Mouse (Mus musculus): ENCODE results near the gene Wfdc6a.
"Not testable (repeated sequence)": the region's sequence is repeated elsewhere in the genome, so short reads cannot be mapped to it uniquely, and the experiment has no call there.

Wfdc6a gene

DNA sequence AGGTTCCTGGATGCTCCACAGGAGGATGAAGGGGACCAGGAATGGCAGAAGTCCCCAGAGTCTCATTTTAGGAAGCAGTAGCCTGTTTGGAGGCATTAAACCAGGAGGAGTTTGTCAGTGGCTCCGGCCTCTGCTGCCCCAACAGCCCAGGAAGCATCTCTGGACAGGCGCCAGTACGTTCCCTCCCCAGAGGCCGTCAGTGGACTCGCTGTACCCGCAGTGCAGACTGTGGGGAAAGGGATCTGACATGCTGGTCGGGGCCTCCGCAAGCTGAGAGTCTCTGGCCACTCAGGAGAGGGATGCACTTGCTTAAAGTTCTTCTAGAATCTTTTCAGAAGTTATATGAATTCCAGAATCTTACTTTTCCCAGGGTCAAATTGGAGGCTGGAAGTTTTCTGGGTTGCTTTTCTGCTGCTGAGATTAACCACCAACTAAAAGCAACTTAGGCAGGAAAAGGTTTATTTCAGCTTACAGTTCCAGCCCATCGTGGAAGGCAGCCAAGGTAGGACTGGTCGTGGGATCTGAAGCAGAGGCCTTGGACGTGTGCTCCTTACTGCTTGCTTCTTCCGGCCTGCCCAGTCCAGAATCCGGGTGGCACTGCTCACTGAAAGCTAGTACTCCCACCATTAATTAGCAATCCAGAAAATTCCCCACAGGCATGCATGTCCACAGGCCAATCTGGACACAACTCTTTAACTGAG, at the start of gene Wfdc6a:
Gene Wfdc6a, minus strand, starts transcription at position 423 of the 701 bp plus-strand sequence.
- not testable (repeated sequence) for DNase-seq

DNA sequence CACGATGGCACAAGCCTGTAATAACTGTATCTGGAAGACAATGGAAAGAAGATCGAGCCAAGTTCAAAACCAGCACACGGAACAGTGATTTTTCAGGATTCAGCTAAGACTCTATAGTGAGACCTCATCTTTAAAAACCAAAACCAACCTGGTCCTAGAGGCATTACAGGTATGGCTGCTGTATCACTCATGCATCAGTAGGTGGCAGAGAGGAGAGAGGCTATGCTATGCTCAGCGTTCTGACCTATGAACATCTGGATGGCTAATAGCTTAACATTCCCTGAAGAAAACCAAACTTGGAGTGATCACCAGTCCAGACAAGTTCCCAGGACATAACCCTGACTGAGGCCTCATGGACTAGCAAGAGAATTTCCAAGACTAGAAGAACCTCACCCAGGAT, 36.5 kb upstream of the Wfdc6a start:
- no peak for DNase-seq

DNA sequence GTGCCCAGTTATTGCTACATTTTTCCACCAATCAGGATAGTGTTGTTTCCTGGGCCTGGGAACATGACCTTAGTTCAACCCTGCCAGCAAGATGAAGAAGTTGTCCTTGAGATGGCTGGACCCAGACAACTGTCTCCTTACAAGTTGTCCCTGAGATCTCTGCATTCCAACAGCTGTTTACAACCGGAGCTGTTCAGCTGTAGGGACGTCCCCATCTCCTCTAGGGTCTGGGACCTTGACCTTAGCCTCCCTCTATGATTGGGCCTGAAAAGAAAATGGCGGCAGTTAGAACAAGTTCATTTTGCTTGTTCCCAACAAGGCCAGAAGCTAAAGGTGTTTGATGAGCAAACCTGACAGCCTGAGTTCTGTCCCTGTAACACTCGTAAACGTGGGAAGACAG, 33.8 kb upstream of the Wfdc6a start:
- no peak for DNase-seq

DNA sequence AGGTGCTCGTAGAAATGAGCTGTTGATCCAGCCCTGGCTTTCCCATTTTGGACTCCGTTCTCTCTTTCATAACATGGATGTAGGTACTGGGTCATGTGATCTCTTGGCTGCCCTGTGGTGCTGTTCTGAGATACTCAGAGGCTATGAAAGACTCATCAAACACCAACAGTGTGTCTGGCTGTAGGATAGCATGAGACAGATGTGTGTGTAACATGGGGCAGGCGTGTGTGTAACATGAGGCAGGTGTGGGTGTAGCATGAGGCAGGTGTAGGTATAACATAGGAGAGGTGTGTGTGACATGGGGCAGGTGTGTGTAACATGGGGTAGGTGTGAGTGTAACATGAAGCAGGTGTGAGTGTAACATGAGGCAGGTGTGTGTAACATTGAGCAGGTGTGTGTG, 30.1 kb upstream of the Wfdc6a start:
- no peak for DNase-seq

DNA sequence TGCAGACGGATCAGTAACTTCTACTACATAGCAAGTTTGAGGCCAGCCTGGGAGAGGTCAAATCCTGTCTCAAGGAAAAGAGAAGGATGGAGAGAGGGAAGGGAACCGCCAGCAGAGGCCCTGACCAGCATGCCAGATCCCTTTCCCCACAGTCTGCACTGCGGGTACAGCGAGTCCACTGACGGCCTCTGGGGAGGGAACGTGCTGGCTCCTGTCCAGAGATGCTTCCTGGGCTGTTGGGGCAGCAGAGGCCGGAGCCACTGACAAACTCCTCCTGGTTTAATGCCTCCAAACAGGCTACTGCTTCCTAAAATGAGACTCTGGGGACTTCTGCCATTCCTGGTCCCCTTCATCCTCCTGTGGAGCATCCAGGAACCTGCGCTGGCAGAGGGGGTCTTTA, 28.2 kb upstream of the Wfdc6a start, which contains the start of the genes Wfdc6b and Wfdc8:
Gene Wfdc6b, plus strand, starts transcription at position 52 of the 400 bp plus-strand sequence.
Gene Wfdc8, minus strand, starts transcription at position 156 of the 400 bp plus-strand sequence.
- not testable (repeated sequence) for DNase-seq

DNA sequence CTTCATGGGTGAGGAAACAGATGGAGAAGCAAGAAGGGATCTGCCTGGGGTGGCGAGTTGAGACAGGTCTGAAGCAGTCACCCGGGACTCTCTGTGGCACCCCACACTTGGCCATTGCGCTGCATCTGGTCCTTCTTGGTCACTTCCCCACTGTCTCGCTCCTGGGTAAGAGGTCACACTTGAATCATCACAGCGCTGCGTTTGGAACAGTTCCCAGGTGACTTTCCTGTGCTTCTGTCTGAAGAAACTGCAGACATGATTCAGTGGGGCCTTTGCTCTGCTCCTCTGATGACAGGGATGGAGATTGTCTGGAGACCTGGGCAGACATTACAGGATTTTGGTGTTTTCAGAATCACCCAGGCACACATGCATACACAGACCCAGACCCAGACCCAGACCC, 23.5 kb upstream of the Wfdc6a start:
- no peak for DNase-seq

DNA sequence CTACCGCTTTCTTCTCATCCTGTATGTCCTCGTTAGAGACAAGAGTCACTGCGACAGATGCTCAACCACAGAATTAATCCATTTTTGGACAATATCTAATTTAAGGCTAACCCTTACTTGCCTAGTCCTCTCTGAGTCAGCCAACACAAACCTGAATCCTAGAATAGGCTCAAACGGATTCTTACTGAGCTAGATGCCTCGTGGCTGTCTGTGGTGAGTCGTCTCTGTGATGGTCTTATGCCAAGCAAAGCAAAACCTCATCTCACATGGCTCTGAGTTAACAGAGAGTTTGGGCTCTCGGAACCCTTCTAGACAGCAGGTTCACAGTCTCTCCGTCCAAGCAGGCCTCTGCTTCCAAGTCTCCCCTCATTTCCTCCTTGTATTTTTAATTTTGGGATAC, 19.2 kb upstream of the Wfdc6a start:
- no peak for DNase-seq

DNA sequence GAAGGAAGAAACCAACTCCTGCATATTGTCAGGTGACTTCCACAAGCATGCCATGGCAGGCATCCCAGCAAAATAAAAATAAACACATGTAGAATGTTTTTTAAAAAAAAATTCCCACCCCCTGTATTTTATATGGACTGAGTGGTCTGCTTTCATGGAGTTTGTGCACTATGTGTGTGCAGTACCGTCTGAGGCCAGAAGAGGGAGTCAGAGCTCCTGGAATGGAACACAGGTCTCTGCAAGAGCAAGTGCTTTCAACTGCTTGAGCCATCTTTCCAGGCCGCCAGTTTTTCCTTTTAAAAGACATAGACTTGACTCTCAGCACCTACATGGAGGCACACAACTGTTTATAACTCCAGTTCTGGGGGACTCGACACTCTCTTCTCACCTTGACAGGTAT, 18.2 kb upstream of the Wfdc6a start:
- no peak for DNase-seq

DNA sequence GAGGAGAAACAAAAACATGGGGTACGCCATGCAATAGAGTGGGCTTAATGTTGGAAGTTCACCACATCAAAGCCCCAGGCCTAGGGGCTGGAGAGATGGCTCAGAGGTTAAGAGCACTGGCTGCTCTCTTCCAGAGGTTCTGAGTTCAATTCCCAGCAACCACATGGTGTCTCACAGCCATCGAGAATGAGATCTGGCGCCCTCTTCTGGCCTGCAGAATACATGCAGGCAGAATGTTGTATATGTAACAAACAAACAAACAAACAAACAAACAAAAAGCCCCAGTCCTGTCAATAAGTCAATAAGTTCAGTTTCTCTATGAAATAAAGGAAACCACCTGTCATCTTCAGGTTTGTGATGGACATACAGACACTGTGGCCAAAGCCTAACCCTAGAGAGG, 14.9 kb upstream of the Wfdc6a start:
- DNase-seq, result no peak

DNA sequence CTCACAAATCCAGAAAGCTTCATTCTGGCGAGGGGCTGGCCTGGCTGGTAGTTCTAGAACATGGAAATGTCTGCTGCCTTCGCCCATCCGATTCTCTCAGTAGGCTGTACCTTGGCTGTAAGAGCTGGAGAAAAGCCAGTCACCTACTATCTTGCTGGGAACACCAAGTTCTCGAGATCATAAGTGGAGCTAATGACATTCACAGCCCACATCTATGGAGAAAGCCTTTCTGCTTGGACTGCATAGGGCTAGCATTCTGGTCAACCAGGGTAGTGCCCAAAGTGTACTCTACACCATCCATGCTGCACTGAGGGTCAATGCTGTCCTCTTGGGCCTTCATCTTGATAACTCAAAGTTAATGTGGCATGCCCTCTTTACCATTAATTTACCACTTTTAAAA, 8.2 kb upstream of the Wfdc6a start, which contains the start of gene Eppin:
Gene Eppin, minus strand, starts transcription at position 101 of the 400 bp plus-strand sequence.
- DNase-seq, result no peak

DNA sequence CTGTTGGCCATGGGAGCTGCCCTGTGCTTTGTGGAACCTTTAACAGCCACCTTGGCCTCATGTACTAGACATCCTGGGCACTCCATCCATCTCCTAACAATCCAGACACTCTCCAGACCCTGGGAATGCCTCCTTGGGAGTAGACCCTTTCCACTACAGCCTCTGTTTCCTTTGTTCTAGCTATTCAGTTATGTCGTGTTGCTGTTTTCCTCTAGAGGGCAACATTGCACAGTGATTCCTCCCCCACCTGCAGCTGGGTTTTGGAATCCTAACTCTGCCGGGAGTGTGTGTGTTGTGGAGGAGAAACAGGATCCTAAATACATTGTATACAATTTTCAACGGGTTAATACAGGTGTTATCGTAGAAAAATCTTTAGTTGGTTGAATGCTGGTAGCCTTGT, 6.8 kb upstream of the Wfdc6a start:
- peak; percentile 75 for DNase-seq

DNA sequence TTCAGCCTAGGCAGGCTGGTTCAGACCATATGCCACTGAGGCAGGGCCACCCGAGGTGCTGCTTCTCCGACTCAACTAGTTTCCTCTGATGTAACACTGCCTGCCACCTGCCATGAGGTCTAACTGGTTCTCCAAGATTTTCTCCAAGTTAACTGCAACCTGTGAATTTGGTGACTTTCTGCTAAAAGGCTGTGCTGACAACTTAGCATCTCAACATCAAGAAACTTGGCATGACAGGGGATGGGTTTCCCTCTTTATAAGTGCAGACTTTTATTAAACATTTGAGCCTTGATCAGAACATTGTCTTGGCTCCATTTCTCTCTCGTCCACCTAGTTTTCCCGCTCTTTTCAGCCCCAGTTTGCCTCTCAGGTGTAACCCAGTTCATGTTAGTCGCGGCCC, 11.9 kb downstream of the Wfdc6a start, which contains the start of gene Spint3:
Gene Spint3, minus strand, starts transcription at position 101 of the 400 bp plus-strand sequence.
- DNase-seq, result not testable (repeated sequence)

DNA sequence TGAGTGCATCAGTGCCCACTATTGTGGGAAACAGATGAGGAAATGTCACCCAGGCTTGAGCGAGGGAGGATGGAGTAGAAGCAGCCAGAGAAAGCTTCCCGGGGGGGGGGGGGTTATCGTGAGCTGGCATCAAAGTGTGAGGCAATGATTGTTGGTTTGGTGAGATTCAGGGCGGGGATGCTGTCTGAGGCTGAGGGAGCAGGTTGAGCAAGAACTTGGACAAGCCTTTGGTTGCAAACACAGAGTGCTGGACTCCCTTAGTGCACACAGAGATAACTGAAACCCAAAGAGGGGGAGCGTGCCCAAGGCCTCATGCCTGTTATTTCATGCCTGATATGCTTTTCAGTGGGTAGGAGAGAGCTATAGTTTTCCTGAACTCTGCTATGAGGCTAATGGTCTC, 17.8 kb downstream of the Wfdc6a start:
- DNase-seq, result no peak

DNA sequence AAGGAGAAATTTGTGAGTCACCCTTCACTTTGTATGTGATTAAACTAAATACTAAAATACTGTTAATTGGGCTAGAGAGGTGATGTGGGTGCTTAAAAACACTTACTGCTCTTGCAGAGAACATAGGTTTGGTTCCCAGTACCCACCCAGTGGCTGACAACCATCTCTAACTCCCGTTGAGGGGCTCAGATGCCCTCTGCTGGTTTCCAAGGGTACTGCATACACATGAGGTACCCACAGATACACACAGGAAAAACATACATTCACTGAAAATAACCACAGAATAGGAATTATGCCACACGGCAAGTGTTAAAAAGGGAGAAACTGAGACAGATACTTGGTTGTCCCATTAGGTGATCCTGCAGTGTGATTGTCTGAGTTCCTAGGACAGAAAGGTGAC, 18.2 kb downstream of the Wfdc6a start:
- no peak for DNase-seq

DNA sequence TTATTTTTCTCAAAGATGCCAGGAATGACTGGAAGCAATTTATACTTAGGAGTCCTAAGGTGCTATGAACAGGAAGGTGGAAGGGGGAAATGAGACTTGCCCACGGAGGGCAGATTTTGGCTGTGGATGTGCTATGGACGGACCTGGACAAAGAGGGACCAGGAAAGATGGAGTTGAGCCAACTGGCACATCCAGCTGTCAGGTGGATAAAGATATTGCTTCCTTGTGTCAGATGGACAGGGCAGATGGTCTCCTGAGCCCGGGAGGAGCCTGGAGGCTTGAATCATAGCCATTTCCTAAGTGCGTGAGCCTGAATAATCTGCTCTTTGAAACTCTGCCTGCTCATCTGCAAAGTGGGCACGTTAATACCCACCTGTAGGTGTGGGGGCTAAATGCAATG, 20.9 kb downstream of the Wfdc6a start:
- peak; percentile 35 for DNase-seq

DNA sequence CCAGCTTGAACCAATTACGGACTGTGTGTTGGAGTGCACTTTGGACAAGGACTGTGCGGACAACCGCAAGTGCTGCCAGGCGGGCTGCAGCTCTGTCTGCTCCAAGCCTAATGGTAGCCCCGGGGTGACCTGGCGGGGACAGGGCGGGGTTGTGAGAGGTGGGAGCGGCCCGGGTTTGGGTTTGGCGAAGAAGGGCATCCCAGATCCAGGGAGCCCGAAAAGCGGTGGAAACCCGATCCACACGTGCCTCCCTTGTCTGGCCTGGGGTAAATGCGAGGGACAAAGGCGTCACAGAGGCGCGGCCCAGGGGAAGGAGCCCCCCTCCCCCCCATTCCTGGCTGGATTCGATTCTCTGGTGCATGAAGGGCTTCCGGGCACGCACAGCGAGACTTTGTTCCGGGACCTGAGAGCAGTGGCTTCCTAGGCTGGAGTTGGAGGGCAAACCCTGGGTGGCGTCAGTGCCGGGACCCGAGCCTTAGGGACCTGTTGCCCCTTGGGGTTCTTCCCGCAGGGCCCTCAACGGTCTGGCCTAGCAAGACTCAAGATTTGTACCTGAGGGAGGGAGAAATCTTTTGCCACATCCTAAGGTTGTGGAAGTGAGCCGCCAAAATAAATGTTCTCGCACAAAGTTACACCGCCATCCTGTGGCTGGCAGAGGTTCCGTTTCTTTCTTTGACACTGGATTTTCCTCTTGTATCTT, 21.8 kb downstream of the Wfdc6a start:
- peak; percentile 71 for DNase-seq

DNA sequence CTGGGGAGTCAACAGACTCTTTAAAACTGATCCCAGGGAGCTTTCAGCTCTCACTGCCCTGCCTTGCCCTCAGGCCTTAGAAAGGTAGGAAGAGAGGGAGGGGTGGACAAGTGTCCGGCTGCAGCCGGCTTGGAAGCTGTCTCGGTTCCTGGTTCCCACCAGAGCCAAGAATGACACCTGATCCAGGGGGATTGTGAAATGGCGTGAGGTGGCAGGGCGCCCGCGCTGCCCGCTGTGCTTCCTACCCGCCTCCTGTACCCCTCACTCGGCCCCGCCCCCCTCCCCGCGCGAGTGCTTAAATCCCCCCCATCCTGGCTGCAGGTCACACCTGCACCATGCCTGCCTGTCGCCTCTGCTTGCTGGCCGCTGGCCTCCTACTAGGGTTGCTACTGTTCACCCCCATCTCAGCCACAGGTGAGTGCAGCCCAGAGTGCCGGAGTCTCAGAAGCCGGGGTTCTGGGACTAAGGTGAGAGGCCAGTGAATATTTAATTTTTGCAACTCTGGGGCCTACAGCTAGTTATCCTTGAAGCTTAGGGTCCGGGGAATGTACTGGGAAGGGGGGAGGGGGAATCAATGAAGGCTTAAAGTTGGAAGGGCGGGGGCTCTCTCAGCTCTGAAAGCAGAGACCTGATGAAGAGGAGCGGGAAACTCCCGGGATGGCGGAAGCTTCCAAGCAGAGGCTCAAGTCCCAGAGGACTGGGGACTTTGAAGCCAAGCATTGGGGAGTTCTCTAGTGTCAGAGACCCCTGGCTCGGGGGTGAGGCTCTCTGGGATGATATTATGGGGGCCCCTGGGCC, 22.7 kb downstream of the Wfdc6a start, which contains the start of gene Wfdc2:
Gene Wfdc2, plus strand, starts transcription at position 23 of the 798 bp plus-strand sequence.
- DNase-seq, result peak; percentile 34

DNA sequence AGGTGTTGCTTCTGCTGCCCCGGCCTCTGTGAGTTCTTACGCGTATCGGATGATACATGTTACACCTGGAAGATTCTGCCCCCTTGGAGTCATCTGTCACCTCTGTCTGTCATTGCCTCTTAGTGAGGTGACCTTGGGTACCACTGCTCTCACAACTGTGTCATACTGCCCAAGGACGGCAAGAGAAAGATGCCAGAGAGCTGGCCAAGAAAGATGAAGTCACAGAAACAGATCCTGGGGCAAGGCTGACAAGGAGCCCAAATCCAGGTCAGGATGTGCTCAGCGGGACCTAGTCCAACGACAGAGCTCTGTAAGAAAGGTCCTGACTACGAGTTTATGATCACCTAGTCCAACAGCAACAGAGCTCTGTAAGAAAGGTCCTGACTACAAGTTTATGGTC, 25.1 kb downstream of the Wfdc6a start:
- DNase-seq, result no peak

DNA sequence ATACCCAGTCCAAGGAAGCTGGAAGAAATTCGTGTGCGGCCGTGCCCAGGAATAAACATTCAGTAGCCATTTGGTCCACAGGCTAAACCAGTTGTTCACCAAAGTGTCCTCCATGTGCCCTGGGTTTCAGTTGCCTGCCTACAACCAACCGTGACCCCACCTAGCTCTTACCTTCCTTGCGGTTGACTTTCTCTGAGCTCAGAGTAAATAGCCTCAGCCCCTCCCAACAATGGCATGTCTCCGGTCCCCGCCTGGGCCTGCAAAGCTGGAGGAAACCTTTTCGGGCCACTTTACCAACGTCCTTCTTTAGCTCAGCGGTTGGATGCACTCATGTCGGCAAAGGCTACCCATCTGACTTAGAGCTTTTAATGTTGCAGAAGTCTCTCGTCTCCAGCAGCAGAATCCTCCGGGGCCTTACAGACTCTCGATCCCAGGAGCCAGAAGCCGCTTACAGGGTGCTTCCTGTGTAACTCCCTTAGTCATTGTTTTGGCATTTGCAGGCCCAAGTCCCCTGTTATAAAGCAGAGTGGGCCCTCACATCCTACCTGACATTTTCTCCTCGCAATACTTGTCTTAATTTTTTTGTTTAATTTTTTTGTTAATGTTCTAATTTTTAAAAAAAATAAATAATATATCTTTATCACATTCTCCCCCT, 26.1 kb downstream of the Wfdc6a start:
- no peak for DNase-seq

DNA sequence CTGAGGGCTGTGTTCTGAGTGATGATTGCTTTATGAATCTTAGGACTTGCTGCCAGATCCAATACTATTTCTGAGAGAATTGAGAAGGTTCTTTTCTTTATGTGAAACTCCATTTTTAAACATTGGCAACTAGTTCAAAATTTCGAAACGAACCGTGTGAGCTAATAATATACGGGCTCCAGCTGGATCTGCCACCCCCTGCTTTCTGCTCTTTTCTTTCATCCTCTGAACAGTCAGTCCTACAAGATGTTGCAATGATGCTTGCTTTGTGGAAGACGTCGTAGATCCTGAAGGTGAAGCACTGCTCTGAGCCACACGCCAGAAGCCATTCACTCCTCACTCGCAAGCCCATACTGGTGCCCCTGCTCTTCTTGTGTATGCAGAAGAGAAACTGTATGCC, 26.8 kb downstream of the Wfdc6a start:
- DNase-seq, result no peak

DNA sequence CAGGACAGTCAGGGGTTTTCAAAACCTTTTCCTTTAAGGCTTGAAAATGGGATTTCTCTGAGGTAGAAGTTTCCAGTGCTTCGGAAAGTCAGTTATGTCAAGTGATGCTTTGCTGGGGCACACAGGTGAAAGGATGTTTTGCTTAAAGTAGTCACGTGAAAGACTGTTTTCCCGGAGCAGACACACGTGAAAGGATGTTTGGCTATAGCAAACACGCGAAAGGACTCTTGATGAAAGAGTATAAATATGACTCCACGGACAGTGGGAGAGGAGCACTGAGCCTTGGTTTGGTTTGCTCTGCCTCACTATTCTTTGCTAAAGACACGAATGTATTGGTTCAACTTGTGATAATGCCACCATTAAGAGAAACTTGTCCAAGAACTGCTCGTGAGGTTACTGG, 33.7 kb downstream of the Wfdc6a start:
- DNase-seq, result no peak

DNA sequence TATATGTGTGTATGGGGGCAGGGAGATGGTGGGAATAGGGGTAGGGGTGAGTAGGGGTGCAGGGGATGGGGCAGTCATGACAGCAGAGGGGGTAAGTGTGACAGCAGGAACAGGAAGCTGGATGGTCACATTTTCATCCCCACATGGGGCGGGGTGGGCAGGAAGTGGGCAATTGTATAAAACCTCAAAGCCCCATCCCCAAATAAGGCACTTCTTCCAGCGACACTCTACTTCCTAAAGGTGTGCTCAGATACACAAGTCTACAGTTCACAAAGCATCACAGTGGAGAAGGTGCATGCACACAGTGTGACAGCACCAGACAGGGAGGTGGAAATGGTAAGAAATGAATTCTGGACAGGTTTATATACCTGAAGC, 34.4 kb downstream of the Wfdc6a start:
- no peak for DNase-seq
